Mouse (Mus musculus) left cerebral cortex, postnatal 4 days (tissue): Measurements from ENCODE around the gene Tbcb. TPM values are rescaled to one million over a fixed set of nuclear protein-coding genes. Genes with fewer than 3 reads are reported as not detected.
"Not testable (repeated sequence)": the region's sequence is repeated elsewhere in the genome, so short reads cannot be mapped to it uniquely, and the experiment has no call there.

Experiments
- DNase-seq: peaks from one replicate; pipeline ENCODE4 v3.0.0-alpha.2; 2022
- intact Hi-C: fragments of 180-260 bp; cut with DNase I; formaldehyde crosslinking; loops from one replicate; pipeline ENCODE4 v1.15.1; 2025
- total RNA-seq, 2 experiments: library from RNA; stranded (reverse); gene quantifications; 2 replicates each; pipeline ENCODE4 v1.2.3; 2021

The Tbcb gene
- 100 to 1,000 TPM; 229 to 238 TPM for total RNA-seq

DNA sequence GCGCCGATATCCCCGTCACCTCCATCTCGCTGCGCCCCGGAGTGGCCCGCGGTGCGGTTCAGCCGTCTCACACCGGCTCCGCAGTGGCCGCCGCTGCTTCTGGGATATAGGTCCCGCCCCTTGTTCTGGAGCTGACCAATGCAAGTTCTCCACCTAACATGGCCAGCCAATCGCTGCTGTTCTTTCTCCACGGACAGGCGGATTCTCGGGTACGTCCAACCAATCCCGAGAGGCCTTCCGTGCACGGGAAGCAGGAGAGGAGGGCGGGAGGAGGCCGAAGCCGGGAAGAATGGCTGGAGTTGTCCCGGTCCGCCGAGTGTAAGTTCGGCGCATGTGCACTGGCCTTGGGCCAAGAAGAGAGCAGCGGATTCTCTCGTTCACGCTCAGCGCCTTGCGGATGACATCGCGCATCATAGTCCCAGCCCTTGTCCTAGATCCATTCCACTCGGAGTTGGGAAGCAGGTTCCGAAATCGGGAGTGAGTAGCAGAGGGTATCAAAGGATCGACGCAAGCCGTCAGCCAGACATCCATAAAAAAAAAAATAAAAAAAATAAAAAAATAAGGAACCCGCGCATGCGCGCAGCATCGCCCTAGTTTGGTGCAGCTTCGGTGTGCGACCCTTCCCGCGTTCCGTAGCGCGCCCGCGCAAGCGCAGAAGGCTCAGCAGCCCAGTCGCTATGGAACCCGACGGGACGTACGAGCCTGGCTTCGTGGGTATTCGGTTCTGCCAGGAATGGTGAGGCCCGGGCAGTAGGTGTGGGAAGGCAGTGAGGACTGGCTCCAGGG is at the start of gene Tbcb, which contains the start of gene Polr2i:
Tbcb (minus strand) TSS at position 604 of the 786 bp plus-strand sequence.
Polr2i (plus strand) TSS at position 280 of the 786 bp plus-strand sequence.
- intact Hi-C loops: no loop called here
- DNase-seq: peak; percentile 99

DNA sequence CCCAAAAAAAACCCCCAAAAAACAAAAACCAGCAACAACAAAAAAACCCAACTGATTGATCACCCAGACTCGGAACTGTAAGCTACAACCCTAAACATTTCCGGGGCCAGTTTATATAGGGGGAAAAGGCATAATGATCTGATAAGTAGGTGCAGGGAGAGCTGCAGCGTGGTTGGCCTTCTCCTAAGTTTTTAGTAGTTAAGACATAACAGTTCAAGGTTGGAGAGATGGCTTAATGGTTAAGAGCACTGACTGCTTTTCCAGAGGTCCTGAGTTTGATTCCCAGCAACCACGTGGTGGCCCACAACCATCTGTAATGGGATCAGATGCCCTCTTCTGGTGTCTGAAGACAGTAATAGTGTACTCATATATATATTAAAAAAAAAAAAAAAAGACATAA is 49.5 kb upstream of the Tbcb start:
- DNase-seq: no peak
- intact Hi-C loops: no loop called here

DNA sequence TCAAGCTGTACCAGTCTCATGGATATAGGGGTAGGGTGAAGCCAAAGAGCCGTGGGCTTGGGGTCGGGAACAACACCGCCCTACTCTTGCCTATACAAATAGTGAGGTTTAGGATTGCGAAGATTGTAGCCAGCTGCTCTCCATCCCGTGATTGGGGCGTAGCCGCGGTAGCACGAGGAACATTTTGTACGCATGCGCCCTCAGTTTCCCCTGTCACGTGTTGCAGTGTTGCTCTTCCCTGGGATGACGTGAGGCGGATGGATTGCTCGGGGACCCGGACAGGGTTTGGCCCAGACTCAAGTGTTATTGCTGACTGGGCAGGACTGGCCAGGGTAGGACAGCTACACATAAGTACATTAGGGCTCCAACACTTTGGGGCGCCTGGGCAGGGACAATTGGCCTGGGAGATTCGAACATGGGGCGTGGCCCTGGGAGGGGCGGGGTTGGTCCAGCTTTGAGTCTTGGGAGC is 48.6 kb upstream of the Tbcb start:
- intact Hi-C loops: no loop called here

DNA sequence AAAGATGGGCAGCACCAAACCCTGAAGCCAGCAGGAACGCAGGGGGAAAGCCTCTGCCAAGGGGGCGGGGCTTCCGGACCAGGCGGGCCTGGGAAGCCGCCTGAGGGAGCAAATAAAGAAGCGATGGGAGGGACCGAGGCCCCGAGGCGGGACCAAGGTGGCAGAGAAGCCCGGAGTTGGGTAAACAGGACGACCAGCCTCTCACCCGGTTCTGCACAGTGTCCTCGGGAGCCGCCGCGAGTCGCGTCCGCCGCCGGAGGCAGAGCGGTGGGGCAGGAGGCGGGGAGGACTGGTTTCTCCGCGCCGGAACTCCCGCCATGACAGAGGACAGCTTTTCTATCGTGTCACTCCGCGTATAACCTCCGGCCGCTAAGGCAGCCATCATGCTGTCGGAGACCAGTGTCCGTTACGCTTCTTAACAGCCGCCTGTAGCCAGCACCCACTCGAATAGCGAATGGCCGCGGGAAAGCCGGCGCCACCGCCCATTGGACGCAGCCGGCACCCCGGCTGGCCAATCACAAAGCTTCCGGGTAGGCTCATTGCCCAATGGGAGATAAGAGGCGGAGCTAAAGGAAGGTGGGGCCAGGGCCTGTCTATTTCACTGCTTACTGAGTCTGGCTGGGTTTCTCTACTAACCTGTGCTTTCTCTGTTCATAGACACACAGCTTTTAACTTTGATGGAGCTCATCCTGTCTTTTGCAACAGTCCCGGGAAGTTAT is 48.0 kb upstream of the Tbcb start, which contains the start of the genes Thap8 and Wdr62:
Thap8 (plus strand) TSS at position 144 of the 719 bp plus-strand sequence.
Wdr62 (minus strand) TSS at position 469 of the 719 bp plus-strand sequence.
- DNase-seq: peak; percentile 95
- intact Hi-C loops: no loop called here

More for the DNA sequence above, 48.6 kb upstream of the Tbcb start:
- DNase-seq: peak; percentile 88

DNA sequence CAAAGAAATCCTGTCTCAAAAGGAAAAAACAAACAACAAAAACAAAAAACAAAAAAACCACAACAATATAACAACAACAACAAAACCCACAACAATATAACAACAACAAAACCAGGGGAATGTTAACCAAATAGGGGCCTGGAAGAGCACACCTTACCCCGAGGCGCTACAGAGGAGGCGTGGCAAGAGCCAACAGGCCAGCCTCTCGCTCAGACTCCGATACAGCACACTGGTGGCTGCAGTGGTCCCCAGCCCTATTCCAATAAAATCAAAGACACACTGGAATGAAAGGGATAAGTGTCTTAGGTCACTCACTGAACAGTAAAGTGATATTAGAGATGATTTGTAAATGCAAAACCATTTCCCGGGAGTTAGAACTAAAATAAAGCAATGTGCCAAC is 47.5 kb upstream of the Tbcb start:
- intact Hi-C loops: no loop called here

DNA sequence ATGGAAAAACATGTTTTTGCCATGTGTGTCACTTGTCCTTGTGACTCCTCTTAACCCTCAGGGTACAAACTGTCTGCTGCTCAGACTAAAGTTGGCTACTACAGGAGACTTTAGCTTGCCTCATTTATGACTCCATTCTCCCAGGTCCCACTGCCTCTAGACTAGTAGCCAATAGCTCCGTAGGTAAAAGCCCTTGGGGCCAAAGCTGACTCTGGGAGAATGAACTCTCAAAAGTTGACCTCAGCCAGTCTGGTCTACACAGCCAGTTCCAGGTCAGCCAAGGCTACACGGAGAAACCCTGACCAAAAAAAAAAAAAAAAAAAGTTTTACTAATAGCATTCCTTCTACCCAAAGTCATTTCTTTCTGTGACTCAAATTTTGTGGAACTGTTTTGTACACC is 46.8 kb upstream of the Tbcb start:
- intact Hi-C loops: no loop called here
- DNase-seq: no peak

More for the DNA sequence above, 47.5 kb upstream of the Tbcb start:
- no peak for DNase-seq

DNA sequence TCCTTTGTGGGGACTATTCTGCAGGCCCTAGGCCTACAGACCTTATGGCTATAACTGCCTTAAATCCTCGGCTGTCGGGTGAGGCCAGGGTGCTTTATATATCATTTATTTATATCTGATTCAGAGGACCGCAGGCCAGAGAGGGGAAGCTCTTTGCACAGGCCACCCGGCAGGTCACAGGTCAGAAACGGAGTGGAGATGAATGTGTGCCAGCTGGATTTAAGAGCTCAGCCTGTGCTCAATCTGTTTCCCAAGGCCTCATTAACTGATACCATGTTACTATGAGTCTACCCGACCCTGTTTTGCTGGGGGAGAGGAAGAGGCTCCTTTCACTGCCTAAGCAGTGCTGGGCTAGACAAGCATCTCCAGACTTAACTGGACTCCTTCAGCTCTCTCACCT is 42.3 kb upstream of the Tbcb start:
- no peak for DNase-seq
- intact Hi-C loops: no loop called here

DNA sequence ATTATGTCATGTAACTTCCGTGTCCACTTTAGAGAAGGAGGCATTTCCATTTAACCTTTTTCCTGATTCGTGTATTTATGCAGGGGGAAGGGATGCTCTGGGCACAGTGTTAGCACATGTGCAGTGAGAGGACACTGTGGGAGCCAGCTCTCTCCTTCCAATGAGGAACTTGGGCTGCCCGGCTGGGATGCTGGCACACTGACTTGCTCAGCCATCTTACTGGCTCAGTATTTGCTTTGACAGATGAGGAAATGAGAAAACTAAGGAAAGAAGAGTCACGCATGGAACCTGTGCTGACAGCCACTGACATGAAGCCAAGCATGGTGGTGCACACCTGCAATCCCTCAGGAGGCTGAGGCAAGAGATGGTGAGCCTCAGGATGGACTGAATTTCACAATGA is 37.6 kb upstream of the Tbcb start:
- intact Hi-C loops: no loop called here
- DNase-seq: no peak

DNA sequence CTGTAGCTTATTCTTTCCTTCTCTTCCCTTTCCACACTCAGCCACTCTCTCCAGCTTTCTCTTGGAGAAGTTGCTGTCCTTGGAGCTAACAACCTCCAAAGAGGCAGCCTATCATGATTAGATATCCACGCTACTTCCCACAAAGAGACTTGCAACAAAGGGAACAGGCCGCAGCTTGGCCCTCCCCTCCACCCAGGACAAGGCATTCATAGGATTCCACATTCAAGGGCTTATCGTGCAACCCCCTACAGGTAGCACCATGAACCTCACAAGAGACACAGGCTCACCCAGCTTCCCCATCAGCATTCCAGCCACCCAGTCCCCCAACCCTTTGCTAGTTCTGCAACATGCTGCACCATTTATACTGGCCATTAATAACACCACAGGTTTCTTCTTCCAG is 34.7 kb upstream of the Tbcb start:
- DNase-seq: no peak
- intact Hi-C loops: no loop called here

DNA sequence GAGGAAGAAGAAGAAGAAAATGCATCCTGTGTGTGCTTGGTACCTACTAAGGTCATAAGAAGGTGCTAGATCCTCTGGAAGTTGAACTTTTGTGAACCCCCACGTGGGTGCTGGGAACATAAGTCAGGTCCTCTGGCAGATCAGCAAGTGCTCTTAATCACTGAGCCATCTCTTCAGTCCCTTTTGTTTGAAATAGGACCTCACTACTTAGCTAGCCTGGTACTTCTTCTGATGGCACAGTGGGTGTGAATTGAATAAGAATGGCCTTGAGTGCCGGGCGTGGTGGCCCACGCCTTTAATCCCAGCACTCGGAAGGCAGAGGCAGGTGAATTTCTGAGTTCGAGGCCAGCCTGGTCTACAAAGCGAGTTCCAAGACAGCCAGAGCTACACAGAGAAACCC is 33.9 kb upstream of the Tbcb start:
- no peak for DNase-seq
- intact Hi-C loops: no loop called here

DNA sequence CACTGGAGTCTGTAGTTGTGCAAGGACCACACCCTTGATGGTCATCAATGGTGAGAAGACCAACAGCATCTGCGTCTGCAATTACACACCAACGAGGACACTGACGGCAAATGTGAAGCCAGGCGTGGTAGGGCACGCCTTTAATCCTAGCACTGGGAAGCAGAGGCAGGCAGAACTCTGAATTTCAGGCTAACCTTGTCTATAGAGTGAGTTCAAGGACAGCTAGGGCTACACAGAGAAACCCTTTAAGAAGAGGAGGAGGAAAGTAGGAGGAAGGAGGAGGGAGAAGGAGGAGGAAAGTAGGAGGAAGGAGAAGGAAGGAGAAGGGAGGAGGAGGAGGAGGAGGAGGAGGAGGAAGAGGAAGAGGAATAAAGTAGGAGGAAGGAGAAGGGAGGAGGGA is 33.5 kb upstream of the Tbcb start:
- DNase-seq: no peak
- intact Hi-C loops: no loop called here

DNA sequence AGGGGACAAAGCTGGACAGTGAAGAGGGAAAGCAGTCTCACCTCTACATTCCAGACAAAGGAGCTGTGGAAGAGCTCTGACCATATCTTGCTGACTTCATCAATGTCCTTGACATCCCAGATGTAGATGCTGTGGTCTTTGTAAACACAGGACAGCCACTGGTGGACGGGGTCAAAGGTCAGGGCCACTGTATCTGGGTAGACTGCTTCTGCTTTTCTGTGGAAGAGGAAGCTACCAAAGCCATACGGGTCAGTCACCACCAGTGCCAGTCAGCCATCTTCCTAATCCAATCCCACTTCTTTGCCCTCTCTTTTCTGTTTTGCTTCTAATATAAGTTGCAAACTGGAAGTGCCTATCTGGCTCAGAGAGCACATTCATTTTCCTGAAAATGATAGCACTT is 33.0 kb upstream of the Tbcb start:
- DNase-seq: no peak
- intact Hi-C loops: no loop called here

DNA sequence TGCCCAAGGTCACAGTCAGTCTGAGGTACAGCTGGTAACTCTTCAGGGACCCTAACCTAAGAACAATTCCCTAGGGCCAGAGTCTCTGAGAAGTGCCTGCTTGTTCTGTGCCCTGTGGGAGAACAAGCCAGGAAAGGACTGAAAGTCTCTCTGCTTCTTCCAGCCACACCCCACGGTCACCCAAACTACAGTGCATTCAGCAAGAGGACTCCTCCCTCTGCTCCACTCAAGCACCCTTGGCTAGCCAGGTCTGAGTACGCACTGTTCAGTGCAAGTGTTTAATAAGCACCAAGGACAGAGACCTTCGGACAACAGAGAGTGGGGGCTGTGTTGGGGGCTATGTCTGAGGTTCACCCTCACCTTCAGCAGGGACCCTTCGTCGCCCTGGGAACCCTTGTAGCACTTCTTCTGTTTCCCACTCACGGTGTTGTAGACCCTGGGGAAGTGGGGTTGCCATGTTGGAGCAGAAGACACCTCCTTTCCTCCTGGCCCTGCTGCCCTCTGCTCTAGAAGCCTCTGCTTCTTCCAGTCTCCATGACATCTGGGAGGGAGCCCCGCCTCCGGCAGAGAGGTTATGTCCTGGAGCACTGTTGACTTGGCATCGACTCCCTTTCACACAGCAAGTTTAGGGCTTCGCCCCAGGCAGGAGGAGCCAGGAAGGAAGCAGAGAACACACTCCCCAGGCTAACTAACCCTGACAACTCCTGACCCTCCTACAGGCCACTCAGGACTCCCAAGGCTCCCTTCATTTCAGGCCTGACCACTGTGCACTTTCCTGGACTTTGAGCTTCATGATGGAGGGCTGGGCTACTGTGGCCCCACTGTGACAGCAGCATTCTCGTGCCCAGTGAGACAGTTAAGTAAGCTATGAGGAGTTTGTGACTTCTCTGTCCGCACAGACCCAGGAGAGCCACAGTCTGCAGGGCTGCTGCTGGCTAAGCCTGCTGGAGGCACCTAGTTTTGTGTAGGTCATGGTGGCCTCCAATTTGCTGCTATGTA is 20.2 kb upstream of the Tbcb start:
- intact Hi-C loops: no loop called here
- DNase-seq: no peak

DNA sequence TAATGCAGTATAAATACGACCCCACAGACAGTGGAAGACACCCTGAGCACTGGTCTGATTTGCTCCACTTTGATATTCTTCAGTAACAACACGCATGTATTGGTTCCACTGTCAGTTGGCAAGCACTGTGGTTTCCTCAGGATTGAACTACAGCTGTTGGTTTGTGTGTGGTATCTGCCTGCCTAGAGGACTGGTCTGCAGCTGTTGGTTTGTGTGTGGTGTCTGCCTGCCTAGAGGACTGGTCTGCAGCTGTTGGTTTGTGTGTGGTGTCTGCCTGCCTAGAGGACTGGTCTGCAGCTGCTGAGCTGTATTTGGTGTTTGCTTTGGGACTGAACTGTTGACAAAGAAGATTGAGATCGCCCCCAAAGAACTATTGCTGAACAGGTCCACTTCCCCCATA is 5.3 kb upstream of the Tbcb start:
- DNase-seq, intact Hi-C loops: not testable (repeated sequence)

DNA sequence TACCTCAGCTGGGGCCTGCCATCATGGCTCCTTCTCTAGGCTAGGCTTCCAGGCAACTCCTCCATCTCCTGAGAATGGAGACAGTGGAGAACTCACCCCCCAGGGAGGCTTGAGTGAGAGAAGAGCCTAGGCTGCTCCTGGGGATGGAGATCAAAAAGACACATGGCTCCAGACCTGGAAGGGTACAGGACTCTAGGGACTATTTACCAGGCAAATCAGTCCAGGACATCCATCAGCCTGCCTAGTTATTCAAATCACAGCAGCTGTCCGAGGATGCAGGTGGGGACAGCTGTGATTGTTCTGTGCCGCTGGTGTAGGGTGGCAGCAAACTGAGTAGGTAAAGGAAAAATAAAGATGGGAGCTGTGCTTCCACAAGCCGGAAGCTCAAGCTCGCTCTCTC is 3.6 kb upstream of the Tbcb start, which contains the start of gene Ovol3:
Ovol3 (minus strand) TSS at position 101 of the 400 bp plus-strand sequence.
- intact Hi-C loops: no loop called here
- DNase-seq: no peak

DNA sequence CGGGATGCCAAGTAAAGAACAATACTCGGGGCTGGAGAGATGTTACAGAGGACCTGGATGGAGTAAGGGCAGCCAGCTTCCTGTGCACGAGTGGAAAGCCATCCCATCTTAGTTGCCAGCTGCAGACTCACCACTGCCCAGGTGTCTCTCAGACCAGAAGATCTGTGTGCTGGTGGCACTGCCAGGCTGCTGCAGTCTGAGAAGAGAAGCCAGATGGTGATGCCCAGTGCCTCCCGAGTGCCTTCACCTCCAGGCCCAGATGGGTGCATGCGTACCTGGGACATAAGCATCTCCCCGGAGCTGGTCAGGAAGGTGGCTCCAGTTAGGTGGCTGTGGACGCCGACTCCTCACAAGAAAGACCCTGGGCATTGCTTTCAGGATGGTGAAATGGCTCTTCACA is 3.0 kb upstream of the Tbcb start:
- no peak for DNase-seq
- intact Hi-C loops: no loop called here

DNA sequence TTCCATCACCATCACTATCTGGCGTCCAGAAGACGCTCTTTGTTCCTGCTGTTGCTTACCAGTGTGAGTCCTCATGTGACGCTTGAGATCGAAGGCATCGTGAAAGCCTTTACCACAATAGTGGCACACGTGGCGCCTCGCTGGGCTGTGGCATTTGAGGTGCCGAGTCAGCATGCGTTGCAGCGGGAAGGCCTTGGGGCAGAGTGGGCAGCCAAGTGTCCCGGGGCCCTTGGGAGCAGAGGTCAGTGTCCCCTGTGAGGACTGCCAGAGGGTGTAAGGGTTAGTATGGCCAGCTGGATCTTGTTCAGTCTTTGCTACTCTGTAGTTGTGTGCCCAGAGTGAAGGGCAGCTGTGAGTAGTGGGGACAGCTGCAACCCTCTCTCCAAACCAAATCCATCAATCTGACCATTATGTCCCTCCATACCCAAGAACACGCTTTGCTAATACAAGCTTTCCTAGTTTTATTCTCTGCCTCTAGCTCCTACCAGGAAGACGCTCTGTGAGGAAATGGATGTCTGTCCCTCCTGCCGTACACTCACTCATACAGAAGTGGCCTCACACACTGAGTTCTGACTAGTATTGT is 2.3 kb upstream of the Tbcb start:
- DNase-seq: no peak
- intact Hi-C loops: no loop called here

DNA sequence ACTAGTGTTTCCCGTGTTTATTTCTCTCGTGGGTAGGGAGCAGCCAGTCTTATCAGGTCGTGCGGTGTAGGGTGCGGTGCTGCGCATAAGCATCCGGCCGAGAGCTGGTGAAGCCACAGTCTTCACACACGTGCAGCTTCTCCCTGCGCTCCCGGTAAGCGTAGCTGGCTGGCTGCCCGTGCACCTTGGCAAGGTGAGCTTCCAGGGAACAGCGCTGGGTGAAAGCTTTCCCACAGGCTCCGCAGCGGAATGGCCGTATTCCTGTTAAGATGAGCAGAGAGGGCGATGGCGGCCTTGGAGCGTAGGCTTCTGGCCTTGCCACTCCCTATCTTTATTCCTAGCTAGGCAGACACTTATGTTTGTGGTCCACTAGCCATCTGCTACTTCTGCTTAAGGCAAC is 1.3 kb upstream of the Tbcb start:
- intact Hi-C loops: no loop called here
- DNase-seq: peak; percentile 29

DNA sequence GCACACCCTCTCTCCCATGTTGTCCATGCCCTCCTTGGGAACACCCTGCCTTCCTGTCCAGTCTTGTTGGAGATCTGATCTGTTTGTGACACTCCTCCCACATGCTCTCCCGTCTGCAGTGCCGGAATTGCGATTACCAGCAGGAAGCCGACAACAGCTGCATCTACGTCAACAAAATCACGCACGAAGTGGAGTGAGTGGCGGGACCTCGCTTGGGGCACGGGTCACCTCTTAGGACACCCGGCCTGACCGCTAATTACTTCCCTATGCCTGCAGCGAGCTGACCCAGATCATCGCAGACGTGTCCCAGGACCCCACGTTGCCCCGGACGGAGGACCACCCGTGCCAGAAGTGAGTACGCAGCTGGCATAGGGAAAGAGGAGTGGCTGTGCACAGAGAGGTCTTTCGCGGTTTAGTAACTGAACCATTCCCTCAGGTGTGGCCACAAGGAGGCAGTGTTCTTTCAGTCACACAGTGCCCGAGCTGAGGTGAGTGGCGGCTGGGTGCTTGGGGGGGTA is 618 bp upstream of the Tbcb start:
- intact Hi-C loops: no loop called here
- peak; percentile 71 for DNase-seq

DNA sequence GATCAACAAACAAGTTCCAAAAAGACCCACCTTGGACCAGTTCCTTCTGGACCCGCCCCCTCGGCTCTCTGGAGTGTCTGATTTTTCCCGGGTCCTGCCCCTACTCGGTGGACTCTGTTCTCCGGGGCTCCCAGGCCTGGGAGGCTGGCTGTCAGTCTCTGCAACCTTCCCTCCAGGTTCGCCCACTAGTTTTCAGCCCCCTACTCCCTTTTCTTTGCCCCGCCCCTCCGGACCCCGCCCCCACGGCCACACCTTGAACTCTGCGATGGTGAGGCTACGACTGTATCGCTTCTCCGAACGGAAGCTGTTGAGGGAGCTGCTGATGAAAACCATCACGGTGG is 774 bp downstream of the Tbcb start:
- intact Hi-C loops: no loop called here
- no peak for DNase-seq
